Mouse (Mus musculus): ENCODE results near the gene Abcc6. TPM values are rescaled to one million over a fixed set of nuclear protein-coding genes. Genes with fewer than 3 reads are reported as not detected.

Abcc6 gene
- polyA plus RNA-seq, 1 experiment from 2014 or later = 0.27 TPM

DNA sequence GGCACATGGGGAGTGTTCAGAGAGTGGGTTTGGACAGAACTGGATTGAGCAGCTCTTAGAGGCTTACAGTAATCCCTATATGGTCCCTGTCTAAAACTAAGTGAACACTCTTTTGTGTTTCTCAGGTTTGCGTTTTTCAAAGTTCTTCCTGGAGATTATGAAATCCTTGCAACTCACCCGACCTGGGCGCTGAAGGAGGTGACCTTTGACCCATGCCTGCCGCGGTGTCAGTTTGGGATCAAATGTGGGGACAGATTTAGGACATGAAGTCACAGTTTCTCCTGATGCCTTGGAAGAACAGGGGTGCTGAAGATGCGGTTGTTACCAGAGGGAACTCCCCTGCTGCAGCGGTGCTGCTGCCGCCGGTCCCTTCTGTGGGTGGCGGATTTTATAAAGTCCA lies 14.0 kb upstream of the Abcc6 start:
- Histone ChIP-seq H3K36me3 (peaks cover 70% of the 10 kb centered on the region), H3K4me1 (no peaks in the 10 kb centered on the region), H3K4me2 (replicated peaks) (no peak overlapping the region), H3K9ac (replicated peaks) (no peak overlapping the region), H3K27ac (replicated peaks) (no peak overlapping the region), H3K27me3 (no peaks in the 10 kb centered on the region), H3K4me3 (no peak overlapping the region), H3K9me3 (no peaks in the 10 kb centered on the region)
- no peak for ATAC-seq (replicated peaks)
- 94% methylated on average over 10 of the region's 10 CpGs for WGBS

DNA sequence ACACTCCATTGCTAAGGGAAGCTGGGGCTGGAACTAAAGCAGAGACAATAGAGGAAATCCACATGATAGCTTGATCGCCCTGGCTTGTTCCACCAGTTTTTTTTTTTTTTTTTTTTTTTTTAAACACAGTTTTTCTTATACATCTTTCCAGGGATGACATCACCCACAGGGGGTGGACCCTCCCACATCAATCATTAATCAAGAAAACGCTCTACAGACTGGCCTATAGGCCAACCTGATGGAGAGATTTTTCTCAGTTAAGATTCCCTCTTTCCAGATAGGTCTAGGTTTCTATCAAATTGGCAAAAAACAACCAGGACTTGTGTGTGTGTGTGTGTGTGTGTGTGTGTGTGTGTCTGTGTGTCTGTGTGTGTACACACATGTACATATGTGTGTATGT lies 9.8 kb upstream of the Abcc6 start:
- WGBS = 76% methylated on average over 2 of the region's 2 CpGs
- H3K4me3 ChIP-seq = no peak overlapping the region
- H3K27ac ChIP-seq (replicated peaks) = no peak overlapping the region
- ATAC-seq (replicated peaks) = no peak
- peaks cover 6% of the 10 kb centered on the region for H3K4me1 ChIP-seq
- H3K36me3 ChIP-seq = peaks cover 49% of the 10 kb centered on the region
- no peak overlapping the region for H3K4me2 ChIP-seq (replicated peaks)
- no peaks in the 10 kb centered on the region for H3K27me3 ChIP-seq
- no peak overlapping the region for H3K9ac ChIP-seq (replicated peaks)
- H3K9me3 ChIP-seq = no peaks in the 10 kb centered on the region

- WGBS = 92% methylated on average over 6 of the region's 6 CpGs
- Histone ChIP-seq H3K9me3 (no peaks in the 10 kb centered on the region), H3K4me1 (peaks cover 15% of the 10 kb centered on the region), H3K4me3 (no peak overlapping the region), H3K27ac (replicated peaks) (no peak overlapping the region), H3K9ac (replicated peaks) (no peak overlapping the region), H3K4me2 (replicated peaks) (no peak overlapping the region), H3K36me3 (peaks cover 31% of the 10 kb centered on the region; the same call in 1 of the 2 replicates), H3K27me3 (no peaks in the 10 kb centered on the region)
- ATAC-seq (replicated peaks) = no peak
Observed at GRCm38 (mm10) chr7:46037433-46037832, 7.3 kb upstream of the Abcc6 start.

GRCm38 (mm10) chr7:46035468-46035867 lies 5.4 kb upstream of the Abcc6 start:
- WGBS = 88% methylated on average over 2 of the region's 2 CpGs
- no peak overlapping the region for H3K4me2 ChIP-seq (replicated peaks)
- ATAC-seq (replicated peaks) = no peak
- H3K9me3 ChIP-seq = no peaks in the 10 kb centered on the region
- no peak overlapping the region for H3K4me3 ChIP-seq
- peaks cover 15% of the 10 kb centered on the region for H3K4me1 ChIP-seq
- H3K27ac ChIP-seq (replicated peaks) = no peak overlapping the region
- peaks cover 11% of the 10 kb centered on the region; the same call in 1 of the 2 replicates for H3K36me3 ChIP-seq
- no peak overlapping the region for H3K9ac ChIP-seq (replicated peaks)
- H3K27me3 ChIP-seq = no peaks in the 10 kb centered on the region

- peak overlapping the region; percentile 69; the same call in 1 of the 2 replicates for H3K4me3 ChIP-seq
- WGBS = 76% methylated on average over 2 of the region's 2 CpGs
Observed at GRCm38 (mm10) chr7:46034991-46035390, 4.9 kb upstream of the Abcc6 start.

DNA sequence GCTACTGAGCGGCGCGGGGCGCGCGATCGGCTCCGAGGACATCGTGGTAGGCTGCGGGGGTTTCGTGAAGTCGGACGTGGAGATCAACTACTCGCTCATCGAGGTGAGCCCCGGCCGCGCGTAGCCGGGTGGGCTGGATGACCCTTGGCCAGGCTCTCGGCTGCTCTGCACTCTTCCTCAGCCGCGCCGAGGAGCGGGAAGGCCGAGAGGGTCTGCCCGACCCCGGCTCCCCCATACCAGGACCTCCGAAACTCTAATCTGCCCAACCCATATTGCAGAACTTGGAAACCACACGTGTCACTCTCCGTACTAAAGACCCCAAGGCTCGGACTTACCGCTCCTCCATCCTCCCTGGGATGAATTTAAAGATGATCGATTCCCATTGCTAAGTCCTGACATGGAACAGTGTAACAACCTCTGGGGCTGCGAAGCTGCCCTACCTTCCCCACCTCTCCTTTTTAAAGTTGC lies 3.8 kb upstream of the Abcc6 start:
- H3K9me3 ChIP-seq = no peaks in the 10 kb centered on the region
- WGBS = under 1% methylated on average over 27 of the region's 35 CpGs
- peak overlapping the region; percentile 77 for H3K9ac ChIP-seq (replicated peaks)
- peak overlapping the region; percentile 69 for H3K4me3 ChIP-seq
- peak; percentile 74 for ATAC-seq (replicated peaks)
- no peaks in the 10 kb centered on the region for H3K27me3 ChIP-seq
- H3K36me3 ChIP-seq = peaks cover 8% of the 10 kb centered on the region; the same call in 1 of the 2 replicates
- no peak overlapping the region for H3K27ac ChIP-seq (replicated peaks)
- peak overlapping the region; percentile 73 for H3K4me2 ChIP-seq (replicated peaks)
- H3K4me1 ChIP-seq = peaks cover 15% of the 10 kb centered on the region

More at GRCm38 (mm10) chr7:46034991-46035390, 4.9 kb upstream of the Abcc6 start:
- Histone ChIP-seq H3K36me3 (peaks cover 8% of the 10 kb centered on the region; the same call in 1 of the 2 replicates), H3K9me3 (no peaks in the 10 kb centered on the region), H3K9ac (replicated peaks) (peak overlapping the region; percentile 6), H3K4me1 (peaks cover 15% of the 10 kb centered on the region), H3K4me2 (replicated peaks) (peak overlapping the region; percentile 73), H3K27ac (replicated peaks) (no peak overlapping the region), H3K27me3 (no peaks in the 10 kb centered on the region)
- ATAC-seq (replicated peaks) = no peak

- Histone ChIP-seq H3K4me3 (peak within 1 kb of the TSS; percentile 69), H3K4me1 (peaks cover 15% of the 10 kb centered on the region), H3K27me3 (no peaks in the 10 kb centered on the region), H3K4me2 (replicated peaks) (peak within 1 kb of the TSS; percentile 73), H3K36me3 (peaks cover 4% of the 10 kb centered on the region; the same call in 1 of the 2 replicates), H3K27ac (replicated peaks) (no peak within 1 kb of the TSS), H3K9ac (replicated peaks) (peak within 1 kb of the TSS; percentile 77), H3K9me3 (no peaks in the 10 kb centered on the region)
- peak; percentile 95 for ATAC-seq (replicated peaks)
- WGBS = 6% methylated on average over 39 of the region's 44 CpGs
Observed at GRCm38 (mm10) chr7:46033109-46033869, 3.2 kb upstream of the Abcc6 start, which contains the start of gene Nomo1. Gene Nomo1 (plus strand): TSS chr7:46033698.

- Histone ChIP-seq H3K9me3 (no peaks in the 10 kb centered on the region), H3K36me3 (no peaks in the 10 kb centered on the region), H3K4me2 (replicated peaks) (no peak overlapping the region), H3K4me3 (no peak overlapping the region), H3K4me1 (peaks cover 15% of the 10 kb centered on the region), H3K27ac (replicated peaks) (no peak overlapping the region), H3K27me3 (no peaks in the 10 kb centered on the region), H3K9ac (replicated peaks) (no peak overlapping the region)
- no peak for ATAC-seq (replicated peaks)
- 84% methylated on average over 2 of the region's 2 CpGs for WGBS
Observed at GRCm38 (mm10) chr7:46031075-46031474, 973 bp upstream of the Abcc6 start.

GRCm38 (mm10) chr7:46029299-46030144 lies 580 bp downstream of the Abcc6 start:
- Histone ChIP-seq H3K4me2 (replicated peaks) (no peak overlapping the region), H3K36me3 (no peaks in the 10 kb centered on the region), H3K9ac (replicated peaks) (no peak overlapping the region), H3K27ac (replicated peaks) (no peak overlapping the region), H3K27me3 (no peaks in the 10 kb centered on the region), H3K4me3 (no peak overlapping the region), H3K4me1 (peaks cover 5% of the 10 kb centered on the region), H3K9me3 (no peaks in the 10 kb centered on the region)
- ATAC-seq (replicated peaks) = no peak
- WGBS = 70% methylated on average over 9 of the region's 9 CpGs

DNA sequence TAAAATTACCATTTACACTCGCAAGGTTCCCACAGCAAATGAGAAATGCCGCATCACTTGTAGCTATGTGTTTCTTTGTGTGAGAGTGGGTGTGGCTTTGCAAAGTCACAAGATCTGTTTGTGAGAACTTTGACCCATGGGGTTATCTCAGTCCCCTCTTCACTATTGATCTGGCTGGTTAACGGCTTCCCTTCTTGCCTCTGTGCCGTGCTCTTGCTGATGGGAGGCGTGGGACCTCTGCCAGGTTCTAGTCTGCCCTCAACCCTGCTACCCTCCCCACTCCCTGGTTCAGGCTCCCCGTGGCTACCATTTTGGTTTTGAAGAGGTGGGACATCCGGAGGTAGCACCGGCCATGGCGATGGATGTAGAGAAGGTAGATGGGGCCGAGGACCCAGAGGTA lies 1.4 kb downstream of the Abcc6 start:
- no peak for ATAC-seq (replicated peaks)
- WGBS = 91% methylated on average over 10 of the region's 10 CpGs

GRCm38 (mm10) chr7:46025436-46025835 lies 4.7 kb downstream of the Abcc6 start:
- no peak overlapping the region for H3K4me3 ChIP-seq
- no peaks in the 10 kb centered on the region for H3K4me1 ChIP-seq
- H3K9ac ChIP-seq (replicated peaks) = no peak overlapping the region
- H3K9me3 ChIP-seq = no peaks in the 10 kb centered on the region
- H3K27ac ChIP-seq (replicated peaks) = no peak overlapping the region
- no peak for ATAC-seq (replicated peaks)
- peaks cover 2% of the 10 kb centered on the region; the same call in 1 of the 2 replicates for H3K27me3 ChIP-seq
- 82% methylated on average over 9 of the region's 9 CpGs for WGBS
- no peaks in the 10 kb centered on the region for H3K36me3 ChIP-seq
- no peak overlapping the region for H3K4me2 ChIP-seq (replicated peaks)

More for the DNA sequence above, 1.4 kb downstream of the Abcc6 start:
- Histone ChIP-seq H3K27me3 (0 out of 2 replicates have a peak, but pooled peaks cover 2% of the 10 kb centered on the region), H3K4me3 (no peak overlapping the region), H3K9me3 (no peaks in the 10 kb centered on the region), H3K4me1 (no peaks in the 10 kb centered on the region), H3K4me2 (replicated peaks) (no peak overlapping the region), H3K27ac (replicated peaks) (no peak overlapping the region), H3K9ac (replicated peaks) (no peak overlapping the region), H3K36me3 (no peaks in the 10 kb centered on the region)

GRCm38 (mm10) chr7:46021951-46022350 lies 8.2 kb downstream of the Abcc6 start:
- ATAC-seq (replicated peaks) = no peak
- Histone ChIP-seq H3K27ac (replicated peaks) (no peak overlapping the region), H3K4me1 (no peaks in the 10 kb centered on the region), H3K4me3 (no peak overlapping the region), H3K4me2 (replicated peaks) (no peak overlapping the region), H3K9me3 (no peaks in the 10 kb centered on the region), H3K36me3 (no peaks in the 10 kb centered on the region), H3K9ac (replicated peaks) (no peak overlapping the region), H3K27me3 (peaks cover 2% of the 10 kb centered on the region; the same call in 1 of the 2 replicates)
- 28% methylated on average over 4 of the region's 4 CpGs for WGBS

Measured in forebrain, embryonic 15.5 days (tissue).